Mouse (Mus musculus): ENCODE measurements around the gene Zdhhc7. TPM values are rescaled to one million over a fixed set of nuclear protein-coding genes. Genes with fewer than 3 reads are reported as not detected.

The Zdhhc7 gene
- polyA plus RNA-seq, 1 experiment from 2014 or later, result 21.3 TPM

- ATAC-seq (ENCODE audit: low read depth), result no peak
- H3K27me3 ChIP-seq (ENCODE audit: control insufficient read depth, insufficient read depth, low read length), result no peaks in the 10 kb centered on the region
- H3K4me1 ChIP-seq (ENCODE audit: control insufficient read depth, insufficient read depth, low read length), result no peaks in the 10 kb centered on the region
- H3K9me3 ChIP-seq (ENCODE audit: control insufficient read depth, low read length), result no peaks in the 10 kb centered on the region
- no peak overlapping the region for H3K27ac ChIP-seq (ENCODE audit: low read depth, low read length)
- no peak overlapping the region for H3K4me2 ChIP-seq (ENCODE audit: low read depth, low read length)
- no peak overlapping the region for H3K9ac ChIP-seq (replicated peaks; ENCODE audit: low read depth, low read length)
- H3K36me3 ChIP-seq (ENCODE audit: control insufficient read depth, insufficient read depth, low read length), result no peaks in the 10 kb centered on the region
- 42% methylated on average over 4 of the region's 4 CpGs for WGBS
- H3K4me3 ChIP-seq (ENCODE audit: low read depth, low read length), result no peak overlapping the region
Observed at GRCm38 (mm10) chr8:120051006-120051405, 50.3 kb downstream of the Zdhhc7 start.

GRCm38 (mm10) chr8:120050376-120050775 is 50.9 kb downstream of the Zdhhc7 start:
- H3K27ac ChIP-seq (ENCODE audit: low read depth, low read length), result no peak overlapping the region
- 83% methylated on average over 10 of the region's 10 CpGs for WGBS
- H3K4me1 ChIP-seq (ENCODE audit: control insufficient read depth, insufficient read depth, low read length), result no peaks in the 10 kb centered on the region
- no peak overlapping the region for H3K4me3 ChIP-seq (ENCODE audit: low read depth, low read length)
- H3K27me3 ChIP-seq (ENCODE audit: control insufficient read depth, insufficient read depth, low read length), result no peaks in the 10 kb centered on the region
- no peak overlapping the region for H3K4me2 ChIP-seq (ENCODE audit: low read depth, low read length)
- H3K9ac ChIP-seq (replicated peaks; ENCODE audit: low read depth, low read length), result no peak overlapping the region
- H3K9me3 ChIP-seq (ENCODE audit: control insufficient read depth, low read length), result no peaks in the 10 kb centered on the region
- H3K36me3 ChIP-seq (ENCODE audit: control insufficient read depth, insufficient read depth, low read length), result no peaks in the 10 kb centered on the region
- ATAC-seq (ENCODE audit: low read depth), result no peak

- H3K9ac ChIP-seq (replicated peaks; ENCODE audit: low read depth, low read length), result no peak overlapping the region
- no peak overlapping the region for H3K27ac ChIP-seq (ENCODE audit: low read depth, low read length)
- no peaks in the 10 kb centered on the region for H3K27me3 ChIP-seq (ENCODE audit: control insufficient read depth, insufficient read depth, low read length)
- H3K4me1 ChIP-seq (ENCODE audit: control insufficient read depth, insufficient read depth, low read length), result no peaks in the 10 kb centered on the region
- no peaks in the 10 kb centered on the region for H3K9me3 ChIP-seq (ENCODE audit: control insufficient read depth, low read length)
- no peak overlapping the region for H3K4me2 ChIP-seq (ENCODE audit: low read depth, low read length)
- WGBS, result 92% methylated on average over 13 of the region's 13 CpGs
- no peaks in the 10 kb centered on the region for H3K36me3 ChIP-seq (ENCODE audit: control insufficient read depth, insufficient read depth, low read length)
- ATAC-seq (ENCODE audit: low read depth), result no peak
- H3K4me3 ChIP-seq (ENCODE audit: low read depth, low read length), result no peak overlapping the region
Observed at GRCm38 (mm10) chr8:120049949-120050348, 51.3 kb downstream of the Zdhhc7 start.

DNA sequence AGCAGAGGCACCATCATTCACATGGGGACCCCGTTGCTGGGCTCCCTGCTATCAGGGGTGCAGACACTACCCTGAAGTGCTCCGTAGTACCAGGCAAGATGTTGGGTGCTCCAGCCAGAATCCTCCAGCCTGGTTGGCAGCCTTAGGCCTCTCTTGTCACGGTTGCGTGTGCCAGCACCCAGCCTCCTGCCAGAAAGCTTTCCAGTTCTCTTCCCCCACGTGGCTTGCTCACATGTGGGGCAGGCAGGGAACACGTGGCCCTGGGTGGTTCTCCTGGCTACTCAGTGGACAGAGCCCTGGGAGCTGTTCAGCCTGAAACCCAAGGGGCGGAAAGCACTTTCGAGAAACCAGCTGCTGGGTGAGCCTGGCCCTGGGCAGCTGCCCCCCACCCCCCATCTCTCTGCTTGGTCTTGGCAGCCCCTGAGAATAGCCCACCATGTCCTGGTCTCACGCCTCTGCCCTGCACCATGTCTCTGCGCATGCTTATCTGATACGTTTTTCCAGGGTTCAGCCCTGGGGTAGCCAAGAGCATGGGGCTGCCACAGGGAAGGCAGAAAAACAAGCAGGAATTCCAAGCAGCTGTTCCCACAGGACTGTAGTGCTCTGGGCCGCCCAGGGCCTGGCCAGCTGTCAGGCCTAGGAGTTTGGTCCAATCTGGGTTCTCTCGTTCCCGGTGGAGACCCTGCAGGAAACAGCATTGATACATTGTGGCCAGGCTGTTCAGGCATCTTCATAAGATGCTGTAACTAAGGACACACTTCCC is 54.8 kb downstream of the Zdhhc7 start:
- Histone ChIP-seq H3K4me3 (ENCODE audit: low read depth, low read length) (no peak overlapping the region), H3K27me3 (ENCODE audit: control insufficient read depth, insufficient read depth, low read length) (no peaks in the 10 kb centered on the region), H3K4me1 (ENCODE audit: control insufficient read depth, insufficient read depth, low read length) (no peaks in the 10 kb centered on the region), H3K4me2 (ENCODE audit: low read depth, low read length) (no peak overlapping the region), H3K27ac (ENCODE audit: low read depth, low read length) (no peak overlapping the region), H3K36me3 (ENCODE audit: control insufficient read depth, insufficient read depth, low read length) (no peaks in the 10 kb centered on the region), H3K9me3 (ENCODE audit: control insufficient read depth, low read length) (no peaks in the 10 kb centered on the region), H3K9ac (replicated peaks; ENCODE audit: low read depth, low read length) (no peak overlapping the region)
- 66% methylated on average over 14 of the region's 14 CpGs for WGBS
- no peak for ATAC-seq (ENCODE audit: low read depth)

- 51% methylated on average over 5 of the region's 5 CpGs for WGBS
- Histone ChIP-seq H3K4me2 (ENCODE audit: low read depth, low read length) (no peak overlapping the region), H3K27ac (ENCODE audit: low read depth, low read length) (no peak overlapping the region), H3K4me1 (ENCODE audit: control insufficient read depth, insufficient read depth, low read length) (no peaks in the 10 kb centered on the region), H3K4me3 (ENCODE audit: low read depth, low read length) (no peak overlapping the region), H3K36me3 (ENCODE audit: control insufficient read depth, insufficient read depth, low read length) (no peaks in the 10 kb centered on the region), H3K9ac (replicated peaks; ENCODE audit: low read depth, low read length) (no peak overlapping the region), H3K27me3 (ENCODE audit: control insufficient read depth, insufficient read depth, low read length) (no peaks in the 10 kb centered on the region), H3K9me3 (ENCODE audit: control insufficient read depth, low read length) (no peaks in the 10 kb centered on the region)
- no peak for ATAC-seq (ENCODE audit: low read depth)
Observed at GRCm38 (mm10) chr8:120045471-120045870, 55.8 kb downstream of the Zdhhc7 start.

DNA sequence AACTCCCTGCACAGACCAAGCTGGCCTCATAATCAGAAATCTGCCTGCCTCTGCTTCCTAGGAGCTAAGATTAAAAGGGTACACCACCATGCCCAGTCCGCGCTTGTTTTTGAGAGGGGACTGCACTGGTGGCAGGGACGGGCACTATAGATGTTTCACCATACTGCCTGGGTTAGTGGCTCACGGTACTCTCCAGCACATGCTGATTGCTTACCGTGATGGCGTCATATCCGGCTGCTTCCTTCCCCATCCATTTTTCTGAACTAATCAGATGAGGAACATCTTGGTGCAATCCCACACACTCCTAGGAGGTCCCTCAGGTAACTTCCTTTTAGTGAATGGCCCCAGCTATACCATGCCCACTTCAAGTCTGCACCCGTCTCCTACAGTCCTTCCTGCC is 56.4 kb downstream of the Zdhhc7 start:
- Histone ChIP-seq H3K4me2 (ENCODE audit: low read depth, low read length) (no peak overlapping the region), H3K27ac (ENCODE audit: low read depth, low read length) (no peak overlapping the region), H3K4me1 (ENCODE audit: control insufficient read depth, insufficient read depth, low read length) (no peaks in the 10 kb centered on the region), H3K9me3 (ENCODE audit: control insufficient read depth, low read length) (no peaks in the 10 kb centered on the region), H3K36me3 (ENCODE audit: control insufficient read depth, insufficient read depth, low read length) (no peaks in the 10 kb centered on the region), H3K27me3 (ENCODE audit: control insufficient read depth, insufficient read depth, low read length) (no peaks in the 10 kb centered on the region), H3K9ac (replicated peaks; ENCODE audit: low read depth, low read length) (no peak overlapping the region), H3K4me3 (ENCODE audit: low read depth, low read length) (no peak overlapping the region)
- 86% methylated on average over 8 of the region's 8 CpGs for WGBS
- no peak for ATAC-seq (ENCODE audit: low read depth)

GRCm38 (mm10) chr8:120042542-120043312 is 58.6 kb downstream of the Zdhhc7 start:
- no peak for ATAC-seq (ENCODE audit: low read depth)
- H3K4me2 ChIP-seq (ENCODE audit: low read depth, low read length), result no peak overlapping the region
- 85% methylated on average over 10 of the region's 10 CpGs for WGBS

DNA sequence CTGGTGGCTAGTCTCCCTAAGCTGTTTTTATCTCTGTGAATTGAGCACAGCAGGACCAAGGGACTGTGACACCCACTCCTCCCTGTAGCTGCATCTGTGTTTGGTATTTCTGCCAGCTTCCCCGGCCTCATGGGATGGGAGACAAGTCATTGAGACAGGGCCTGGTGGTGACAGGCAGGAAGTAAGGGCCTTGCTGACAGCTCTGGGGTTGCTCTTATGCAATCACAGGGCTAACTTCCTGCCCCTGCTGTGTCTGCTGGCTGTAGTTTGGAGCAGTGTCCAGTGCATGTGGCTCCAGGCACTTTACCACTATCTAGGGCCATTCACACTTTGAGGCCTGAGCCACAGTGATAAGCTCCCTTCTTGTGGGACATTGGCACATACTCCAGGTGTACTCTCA is 60.4 kb downstream of the Zdhhc7 start:
- no peaks in the 10 kb centered on the region for H3K36me3 ChIP-seq (ENCODE audit: control insufficient read depth, insufficient read depth, low read length)
- H3K4me2 ChIP-seq (ENCODE audit: low read depth, low read length), result no peak overlapping the region
- WGBS, result 72% methylated on average over 1 of the region's 1 CpGs
- no peak overlapping the region for H3K9ac ChIP-seq (replicated peaks; ENCODE audit: low read depth, low read length)
- no peaks in the 10 kb centered on the region for H3K9me3 ChIP-seq (ENCODE audit: control insufficient read depth, low read length)
- no peak overlapping the region for H3K4me3 ChIP-seq (ENCODE audit: low read depth, low read length)
- H3K4me1 ChIP-seq (ENCODE audit: control insufficient read depth, insufficient read depth, low read length), result no peaks in the 10 kb centered on the region
- H3K27me3 ChIP-seq (ENCODE audit: control insufficient read depth, insufficient read depth, low read length), result no peaks in the 10 kb centered on the region
- H3K27ac ChIP-seq (ENCODE audit: low read depth, low read length), result no peak overlapping the region
- ATAC-seq (ENCODE audit: low read depth), result no peak

More at GRCm38 (mm10) chr8:120042542-120043312, 58.6 kb downstream of the Zdhhc7 start:
- H3K36me3 ChIP-seq (ENCODE audit: control insufficient read depth, insufficient read depth, low read length), result no peaks in the 10 kb centered on the region
- H3K9me3 ChIP-seq (ENCODE audit: control insufficient read depth, low read length), result no peaks in the 10 kb centered on the region
- H3K9ac ChIP-seq (replicated peaks; ENCODE audit: low read depth, low read length), result no peak overlapping the region
- H3K4me3 ChIP-seq (ENCODE audit: low read depth, low read length), result no peak overlapping the region
- no peaks in the 10 kb centered on the region for H3K27me3 ChIP-seq (ENCODE audit: control insufficient read depth, insufficient read depth, low read length)
- no peaks in the 10 kb centered on the region for H3K4me1 ChIP-seq (ENCODE audit: control insufficient read depth, insufficient read depth, low read length)
- H3K27ac ChIP-seq (ENCODE audit: low read depth, low read length), result no peak overlapping the region

GRCm38 (mm10) chr8:120039313-120039919 is 61.9 kb downstream of the Zdhhc7 start:
- no peaks in the 10 kb centered on the region for H3K36me3 ChIP-seq (ENCODE audit: control insufficient read depth, insufficient read depth, low read length)
- no peak for ATAC-seq (ENCODE audit: low read depth)
- H3K4me1 ChIP-seq (ENCODE audit: control insufficient read depth, insufficient read depth, low read length), result no peaks in the 10 kb centered on the region
- no peak overlapping the region for H3K4me3 ChIP-seq (ENCODE audit: low read depth, low read length)
- 82% methylated on average over 11 of the region's 11 CpGs for WGBS
- H3K9me3 ChIP-seq (ENCODE audit: control insufficient read depth, low read length), result no peaks in the 10 kb centered on the region
- no peak overlapping the region for H3K9ac ChIP-seq (replicated peaks; ENCODE audit: low read depth, low read length)
- no peaks in the 10 kb centered on the region for H3K27me3 ChIP-seq (ENCODE audit: control insufficient read depth, insufficient read depth, low read length)
- H3K4me2 ChIP-seq (ENCODE audit: low read depth, low read length), result no peak overlapping the region
- no peak overlapping the region for H3K27ac ChIP-seq (ENCODE audit: low read depth, low read length)

All from neural tube, embryonic 14.5 days (tissue).